Mouse (Mus musculus) cerebellum, postnatal 25 days (tissue): ENCODE results near the gene Ano4.
A peak's percentile ranks its signal among the peaks of the same experiment; 100 is the strongest.

ENCODE experiments used
- DNase-seq, 2 experiments: peaks; one replicate each; pipeline ENCODE4 v3.0.0; 2021; ENCODE audit warnings: mixed read lengths in 2 of 2

Ano4 gene

DNA sequence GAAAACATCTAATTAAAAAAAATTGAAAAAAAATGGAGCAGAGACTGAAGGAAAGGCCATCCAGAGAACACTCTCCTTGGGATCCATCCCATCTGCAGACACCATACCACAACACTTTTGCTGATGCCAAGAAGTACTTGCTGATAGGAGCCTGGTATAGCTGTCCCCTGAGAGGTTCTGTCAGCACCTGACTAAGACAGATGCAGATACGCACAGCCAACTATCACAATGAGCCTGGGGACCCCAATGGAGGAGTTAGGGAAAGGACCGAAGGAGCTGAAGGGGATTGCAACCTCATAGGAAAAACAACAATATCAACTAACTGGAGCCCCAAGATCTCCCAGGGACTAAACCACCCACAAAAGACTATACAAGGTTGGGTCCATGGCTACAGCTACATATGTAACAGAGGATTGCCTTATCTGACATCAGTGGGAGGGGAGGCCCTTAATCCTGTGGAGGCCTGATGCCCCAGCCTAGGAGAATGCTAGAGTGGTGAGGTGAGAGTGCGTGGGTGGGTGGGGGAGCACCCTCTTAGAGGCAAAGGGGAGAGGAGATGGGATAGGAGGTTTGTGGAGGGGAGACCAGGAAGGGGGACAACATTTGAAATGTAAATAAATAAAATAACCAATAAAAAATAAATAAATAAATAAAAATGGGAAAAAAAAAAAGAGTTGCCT lies 71.4 kb downstream of the Ano4 start:
- no peak for DNase-seq

DNA sequence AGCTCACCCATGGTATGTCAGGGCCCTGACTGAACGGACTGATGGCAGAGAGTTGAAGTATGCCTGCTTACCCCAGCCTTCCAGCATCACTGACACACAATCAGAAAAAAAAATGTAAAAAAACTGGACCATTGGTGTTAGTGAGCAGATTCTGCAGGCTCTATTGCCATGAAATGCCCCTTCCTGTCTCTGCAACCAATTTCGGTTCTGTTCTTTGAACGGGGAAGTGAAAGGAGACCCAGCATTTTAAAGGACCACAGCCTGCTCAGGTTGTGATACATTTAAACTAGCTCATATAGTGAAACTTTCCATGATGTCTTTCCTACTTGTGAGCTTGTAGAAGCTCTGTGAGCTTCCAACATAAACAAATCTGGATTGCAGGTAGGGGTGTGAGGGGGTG lies 77.2 kb downstream of the Ano4 start:
- no peak for DNase-seq

DNA sequence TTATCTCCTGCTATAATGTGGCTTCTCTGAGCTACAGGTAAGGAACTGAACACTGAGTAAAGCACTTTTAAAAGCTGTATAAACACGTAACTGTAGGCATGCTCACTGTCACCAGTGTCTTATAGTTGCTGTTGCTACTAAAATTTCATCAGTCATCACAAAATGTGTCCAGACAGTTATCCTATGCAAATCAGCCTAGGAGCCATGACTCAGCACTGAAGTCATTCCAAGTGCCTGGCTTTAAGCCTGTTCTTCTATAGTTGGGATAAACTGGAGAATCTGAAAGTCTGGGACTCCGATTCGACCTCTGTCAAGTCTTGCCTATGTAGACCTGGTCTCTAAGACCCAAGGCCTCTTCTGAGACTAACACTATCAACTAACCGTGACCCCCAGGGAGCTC lies 81.2 kb downstream of the Ano4 start:
- DNase-seq, result no peak

DNA sequence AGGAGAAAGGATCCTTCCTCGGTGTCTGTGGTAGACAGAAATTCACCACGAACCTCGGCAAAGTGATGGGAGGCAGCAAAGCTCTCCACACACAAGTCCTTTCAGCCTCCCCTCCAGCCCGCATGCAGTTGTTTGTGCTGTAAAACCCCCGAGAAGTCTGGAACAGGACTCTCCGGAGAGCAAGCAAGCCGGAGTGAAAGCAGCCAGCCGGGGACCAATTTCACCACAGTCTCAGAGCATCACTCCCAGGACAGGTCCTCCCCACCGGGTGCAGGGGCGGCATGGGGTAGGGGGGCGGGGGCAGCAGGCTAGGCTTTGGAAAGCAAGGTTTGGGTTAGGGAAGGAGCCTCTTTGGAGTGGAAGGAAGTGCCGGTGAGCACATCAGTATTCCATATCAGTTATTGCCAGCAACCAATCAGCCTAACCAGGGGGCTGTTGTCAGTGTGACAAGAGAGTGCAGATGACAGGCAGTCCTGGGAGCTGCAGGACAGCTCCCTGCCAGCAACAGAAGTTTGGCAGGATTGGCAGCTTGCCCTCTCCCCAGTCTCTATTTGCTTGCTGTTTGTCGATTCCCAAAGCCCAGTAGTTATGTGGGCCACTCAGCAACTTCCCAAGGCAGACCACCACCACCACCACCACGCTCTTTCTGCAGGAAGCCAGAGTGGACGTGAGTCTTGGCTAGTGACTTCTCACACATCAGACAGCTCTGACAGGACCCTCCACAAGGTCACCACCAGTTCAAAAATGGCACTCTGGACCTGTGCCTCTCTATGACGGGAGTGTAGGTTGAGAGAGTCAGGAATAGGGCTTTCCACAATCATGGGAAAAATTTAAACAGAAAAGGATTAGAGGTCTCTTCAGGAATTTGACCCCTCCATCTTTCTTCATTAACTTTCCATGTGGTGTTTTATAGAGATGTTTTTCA lies 86.8 kb downstream of the Ano4 start:
- peak; percentile 20 to 43 for DNase-seq

DNA sequence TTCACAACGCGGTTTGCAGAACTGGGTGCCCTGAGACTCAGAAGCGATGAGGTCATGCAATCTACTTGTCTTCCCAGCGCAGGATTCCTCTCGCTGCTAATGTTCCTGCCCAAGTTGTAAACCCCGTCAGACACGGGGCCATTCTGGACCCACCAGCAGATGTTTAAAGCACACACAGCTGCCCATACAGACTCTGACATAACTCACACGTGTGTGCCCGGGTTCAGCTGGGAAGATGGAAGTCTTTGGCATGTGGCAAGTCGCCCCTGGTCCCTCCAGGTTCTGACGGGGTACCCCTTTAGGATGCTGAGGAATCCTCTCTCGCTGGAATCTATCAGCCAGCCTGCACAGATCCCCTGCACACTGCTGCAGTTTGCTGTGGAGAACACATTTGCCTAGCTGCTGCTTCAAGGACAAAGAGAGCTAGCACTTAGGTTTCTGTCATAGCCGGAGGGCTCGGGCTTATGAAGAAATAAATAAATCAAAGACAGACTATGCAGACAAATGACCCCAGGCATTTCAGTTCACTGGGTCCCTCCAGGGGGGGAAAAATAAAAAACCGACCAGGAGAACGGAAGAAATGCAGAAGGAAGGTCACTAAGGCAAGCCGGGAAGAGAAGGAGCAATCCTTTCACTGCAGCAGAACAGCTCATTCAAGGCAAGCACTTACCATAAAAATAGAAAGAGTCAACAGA lies 87.7 kb downstream of the Ano4 start:
- DNase-seq, result peak; percentile 25 to 28

DNA sequence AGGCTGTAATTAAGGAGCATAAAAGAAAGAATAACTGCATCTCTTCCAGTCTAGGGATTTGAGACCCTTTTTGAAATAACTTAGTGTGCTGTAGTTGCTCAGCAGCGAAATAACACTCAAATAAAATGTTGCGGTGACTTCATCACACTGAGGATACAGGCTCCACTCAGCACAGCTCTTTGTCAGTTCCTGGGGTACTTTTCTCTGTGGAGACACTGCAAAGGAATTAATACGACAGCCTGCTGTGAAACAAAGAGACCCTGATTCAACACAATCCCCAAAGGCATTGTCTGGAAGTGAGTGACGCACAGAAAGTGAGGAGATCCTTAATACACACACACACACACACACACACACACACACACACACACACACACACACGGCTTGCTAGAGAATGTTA lies 89.8 kb downstream of the Ano4 start:
- no peak for DNase-seq

DNA sequence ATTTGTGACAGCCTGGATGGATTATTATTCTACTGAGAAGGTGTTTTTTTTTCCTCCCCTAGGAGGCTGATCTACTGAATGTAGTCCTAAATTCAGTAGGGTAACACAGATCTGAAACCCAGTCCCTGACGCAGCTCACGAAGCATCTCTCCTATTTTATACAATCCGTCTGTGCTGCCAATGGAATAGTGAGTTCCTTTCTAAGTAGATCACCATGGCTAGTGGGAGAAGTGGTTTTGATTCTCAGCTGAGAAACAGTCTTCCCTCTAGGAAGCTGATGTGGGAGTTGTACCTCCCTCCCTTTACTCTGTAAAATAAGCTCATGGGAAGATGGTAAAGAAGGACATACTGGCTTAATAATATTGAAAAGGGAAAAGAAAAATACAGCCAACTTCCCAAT lies 90.8 kb downstream of the Ano4 start:
- no peak for DNase-seq

DNA sequence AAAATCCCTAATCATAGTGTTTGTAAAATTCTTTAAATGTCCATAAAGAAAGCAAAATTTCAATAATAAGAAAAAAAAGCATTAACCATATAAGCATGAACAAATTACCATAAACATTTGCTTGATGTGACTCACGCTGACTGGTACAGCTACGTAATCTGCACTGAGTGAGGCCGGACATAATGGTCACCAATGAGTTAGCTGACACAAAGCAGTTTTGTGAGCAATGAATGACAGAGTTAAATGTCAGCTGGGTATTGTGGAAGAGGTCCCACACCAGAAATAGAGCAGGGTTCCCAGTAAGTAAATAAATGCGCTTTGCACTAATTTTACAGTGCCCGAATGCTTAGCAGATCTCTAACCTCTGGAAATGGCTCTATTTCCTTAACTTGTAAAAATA lies 91.9 kb downstream of the Ano4 start:
- no peak for DNase-seq

DNA sequence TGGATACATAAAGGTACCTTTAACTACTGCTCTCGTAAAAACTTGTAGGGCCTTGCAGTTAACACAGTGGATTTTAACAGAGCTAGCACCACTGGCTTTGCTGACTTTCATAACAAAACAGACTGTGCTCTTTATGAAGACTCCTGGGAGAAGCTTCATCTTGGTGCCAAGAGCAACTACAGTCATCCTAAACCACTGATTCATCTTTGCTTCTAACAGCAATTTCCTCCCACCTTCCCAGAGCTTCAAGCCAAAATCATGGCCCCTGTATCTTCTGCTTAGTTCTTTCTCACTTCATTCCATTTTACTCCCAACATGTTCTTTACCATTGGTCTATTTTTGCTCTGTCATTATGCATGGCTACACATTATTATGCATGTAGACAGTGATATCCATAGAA lies 100.8 kb downstream of the Ano4 start:
- no peak for DNase-seq

DNA sequence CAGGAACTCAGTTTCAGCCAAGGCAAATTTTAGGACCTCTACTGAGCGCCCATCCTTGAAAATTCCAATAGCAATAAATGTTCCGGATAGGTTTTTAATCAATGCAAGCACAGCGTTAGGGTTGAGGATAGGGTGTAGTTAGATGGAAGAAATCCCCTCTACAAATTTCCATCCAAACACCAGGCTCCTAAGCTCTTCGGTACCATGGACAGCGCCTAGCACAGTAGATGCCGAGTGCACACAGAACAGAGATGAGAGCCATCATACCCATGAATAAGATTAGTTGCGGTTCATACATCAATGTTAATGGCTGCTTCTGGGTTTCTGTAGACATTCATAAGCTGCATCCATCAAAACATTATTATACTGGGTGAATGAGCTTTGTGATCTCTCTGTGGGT lies 120.0 kb downstream of the Ano4 start:
- peak in 1 of 2 experiments; percentile 5 for DNase-seq

DNA sequence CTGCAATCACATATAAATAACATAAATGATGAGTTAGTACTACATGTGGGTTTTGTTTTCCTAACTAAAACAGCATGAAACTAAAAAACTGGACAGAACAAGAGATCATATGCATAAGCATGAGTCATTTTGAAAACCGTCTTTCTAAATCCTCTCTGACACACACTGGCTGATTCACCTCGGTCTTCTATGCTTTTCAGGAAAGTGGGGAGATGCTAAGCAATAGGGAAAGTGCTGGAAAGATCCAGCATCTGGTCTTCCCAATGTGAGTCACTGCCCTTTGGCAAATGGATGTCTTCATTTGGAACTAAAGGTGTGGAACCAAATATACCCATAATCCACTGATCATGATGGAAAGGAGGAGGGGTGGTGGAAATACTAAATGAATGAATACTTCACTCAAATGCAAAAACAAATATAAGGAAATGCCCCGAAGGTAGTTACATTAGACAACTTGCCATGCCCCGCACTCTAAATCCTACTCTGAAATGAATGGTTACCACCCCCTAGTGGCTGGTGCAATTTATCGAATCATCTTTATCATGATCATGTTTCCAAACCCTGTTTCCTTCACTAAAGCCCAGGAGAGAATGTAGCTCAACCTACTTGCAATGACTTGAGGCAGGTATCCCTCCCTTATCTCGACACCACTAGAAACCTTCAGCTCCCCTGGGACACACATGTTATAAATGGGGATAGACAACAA lies 122.1 kb downstream of the Ano4 start:
- DNase-seq, result no peak

DNA sequence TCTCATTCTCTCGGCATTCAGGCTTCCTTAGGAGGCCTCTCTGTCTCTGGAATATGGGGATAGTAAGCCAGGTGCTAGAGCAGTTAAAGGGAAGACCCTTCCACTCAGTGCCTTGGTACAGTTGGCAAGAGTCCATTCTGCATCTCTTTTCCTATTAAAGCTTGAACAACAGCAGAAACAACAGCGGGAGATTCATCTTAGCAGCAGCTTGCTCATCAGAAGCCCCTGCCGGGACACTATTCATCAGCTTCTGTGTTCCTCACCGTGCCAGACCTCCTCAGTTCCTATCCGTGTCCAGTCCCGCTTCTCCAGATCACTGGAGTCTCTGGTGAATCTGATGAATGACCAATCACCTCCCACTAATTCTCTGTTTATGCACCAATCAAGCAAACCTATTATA lies 128.5 kb downstream of the Ano4 start:
- DNase-seq, result peak in 1 of 2 experiments; percentile 7

DNA sequence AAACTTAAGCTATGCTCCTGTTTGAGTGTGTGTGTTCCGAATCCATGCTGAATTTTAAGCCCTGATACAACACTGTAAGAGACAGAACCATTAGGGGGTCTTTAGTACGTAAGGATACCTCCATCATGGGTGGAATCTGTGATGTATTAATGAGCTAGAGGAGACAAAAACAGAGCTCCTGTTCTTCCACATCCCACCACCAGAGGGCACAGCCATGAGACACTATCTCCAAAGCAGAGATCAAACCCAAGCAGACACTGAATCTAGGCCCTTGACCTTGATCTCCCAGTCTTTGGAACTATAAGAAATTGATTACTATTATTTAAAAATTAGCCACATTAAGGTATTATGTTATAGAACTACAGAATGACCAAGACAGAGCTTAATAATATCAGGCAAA lies 138.7 kb downstream of the Ano4 start:
- DNase-seq, result peak; percentile 15 to 58

DNA sequence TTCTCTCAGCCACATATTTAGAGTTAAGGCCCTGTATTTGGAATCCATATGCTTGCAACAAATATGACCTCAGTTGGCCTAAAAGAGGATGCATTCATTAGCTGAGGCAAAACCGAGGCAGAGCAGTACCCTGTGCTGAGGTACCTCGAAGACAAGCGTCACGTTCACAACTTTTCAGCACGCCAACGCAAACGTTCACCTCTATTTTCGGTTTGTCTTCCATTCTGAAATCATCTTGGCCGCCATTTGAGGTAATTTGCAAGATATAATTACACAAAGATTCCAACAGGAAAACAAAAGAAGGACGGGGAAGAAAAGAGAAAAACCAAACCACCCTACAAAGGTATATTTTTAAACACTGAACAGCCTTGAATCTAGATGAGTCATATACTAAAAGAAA lies 148.1 kb downstream of the Ano4 start:
- no peak for DNase-seq

DNA sequence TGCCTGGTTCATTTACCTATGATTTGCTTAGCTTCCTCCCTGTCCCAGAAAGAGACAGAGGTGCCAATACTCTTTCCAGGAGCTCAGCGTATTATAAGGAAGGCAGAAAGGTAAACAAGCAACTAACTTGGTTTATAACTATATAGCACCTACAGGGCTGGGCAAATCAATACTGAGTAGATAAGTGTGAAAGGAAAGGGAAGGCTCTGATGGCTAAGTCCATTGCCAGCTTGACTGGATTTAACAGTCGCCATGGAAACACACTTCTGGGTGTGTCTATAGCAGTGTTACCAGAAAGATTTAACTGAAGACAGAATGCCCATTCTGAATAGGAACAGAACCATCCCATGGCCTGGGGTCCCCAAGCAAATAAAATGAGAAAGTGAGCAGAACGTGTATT lies 149.5 kb downstream of the Ano4 start:
- DNase-seq, result no peak

DNA sequence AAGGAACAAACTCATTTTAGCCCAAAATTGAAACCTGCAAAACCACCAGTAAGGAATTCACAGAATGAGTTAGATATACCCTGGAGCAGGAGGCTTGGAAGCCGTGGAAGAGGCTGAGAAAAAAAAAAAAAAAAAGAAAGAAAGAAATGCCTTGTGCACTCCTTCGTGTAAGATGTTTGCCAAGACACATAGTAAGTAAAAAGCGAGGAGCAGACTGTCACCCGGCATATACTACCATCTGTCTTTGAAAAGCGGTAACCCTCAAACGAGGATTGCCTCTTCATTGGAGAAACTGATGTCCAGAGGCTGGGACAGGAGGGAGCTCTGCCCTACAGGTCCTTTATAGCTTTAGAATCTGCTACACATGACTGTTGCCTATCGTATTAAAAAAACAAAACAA lies 150.1 kb downstream of the Ano4 start:
- DNase-seq, result no peak

DNA sequence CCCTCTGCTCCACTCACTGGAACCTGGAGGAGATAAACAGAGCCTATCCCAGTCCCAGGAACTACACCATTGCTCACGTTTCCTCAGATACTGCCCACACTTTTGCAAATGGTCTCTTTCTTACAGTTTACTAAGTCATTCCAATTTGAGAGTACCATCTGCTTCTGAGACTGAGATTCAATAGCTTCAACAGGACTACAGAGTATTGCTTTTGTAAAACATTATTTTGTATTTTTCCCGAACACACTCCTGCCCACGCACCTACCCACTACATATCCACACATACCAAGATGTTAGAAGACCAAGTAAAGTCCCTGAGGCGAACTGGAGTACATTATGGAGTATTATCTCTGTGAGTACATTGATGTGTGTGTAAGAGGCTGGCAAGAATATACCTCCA lies 166.6 kb downstream of the Ano4 start:
- no peak for DNase-seq

DNA sequence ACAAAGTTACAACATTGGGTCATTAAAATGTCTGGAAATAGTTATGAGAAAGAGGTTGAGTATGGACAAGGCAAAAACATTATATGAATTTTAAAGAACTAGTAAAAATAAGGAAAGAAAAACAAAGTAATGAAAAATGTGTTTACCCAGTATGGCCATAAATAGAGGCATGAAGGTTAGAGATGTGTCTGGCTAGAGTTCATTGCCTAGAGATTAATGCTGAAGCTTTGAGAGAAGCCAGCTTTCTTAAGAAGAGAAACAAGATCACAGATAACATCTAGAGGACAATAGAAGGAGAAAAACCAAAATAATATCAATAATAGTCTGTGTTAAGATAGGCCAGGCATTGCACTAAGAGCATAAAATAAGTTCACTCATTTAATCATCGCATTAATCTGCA lies 180.0 kb downstream of the Ano4 start:
- DNase-seq, result no peak

DNA sequence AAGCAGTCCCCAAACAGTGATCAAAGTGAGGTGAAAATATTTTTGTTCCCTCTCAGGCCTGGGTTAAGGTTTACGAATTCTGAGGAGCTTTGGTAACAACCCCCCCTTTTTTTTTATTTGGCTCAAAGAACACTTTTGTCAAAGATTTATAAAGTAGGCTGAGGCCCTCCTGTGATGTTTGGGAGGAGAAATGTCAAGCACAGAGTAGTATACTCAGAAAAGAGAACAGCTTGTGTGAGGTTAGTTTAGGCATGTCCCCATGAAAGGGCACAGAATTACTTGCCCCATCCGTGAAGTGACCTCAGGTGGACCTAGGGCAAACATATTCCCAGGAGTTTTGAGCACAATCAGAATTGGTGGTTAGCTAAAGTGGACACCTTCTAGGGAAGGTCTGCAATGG lies 189.1 kb downstream of the Ano4 start:
- DNase-seq, result no peak

DNA sequence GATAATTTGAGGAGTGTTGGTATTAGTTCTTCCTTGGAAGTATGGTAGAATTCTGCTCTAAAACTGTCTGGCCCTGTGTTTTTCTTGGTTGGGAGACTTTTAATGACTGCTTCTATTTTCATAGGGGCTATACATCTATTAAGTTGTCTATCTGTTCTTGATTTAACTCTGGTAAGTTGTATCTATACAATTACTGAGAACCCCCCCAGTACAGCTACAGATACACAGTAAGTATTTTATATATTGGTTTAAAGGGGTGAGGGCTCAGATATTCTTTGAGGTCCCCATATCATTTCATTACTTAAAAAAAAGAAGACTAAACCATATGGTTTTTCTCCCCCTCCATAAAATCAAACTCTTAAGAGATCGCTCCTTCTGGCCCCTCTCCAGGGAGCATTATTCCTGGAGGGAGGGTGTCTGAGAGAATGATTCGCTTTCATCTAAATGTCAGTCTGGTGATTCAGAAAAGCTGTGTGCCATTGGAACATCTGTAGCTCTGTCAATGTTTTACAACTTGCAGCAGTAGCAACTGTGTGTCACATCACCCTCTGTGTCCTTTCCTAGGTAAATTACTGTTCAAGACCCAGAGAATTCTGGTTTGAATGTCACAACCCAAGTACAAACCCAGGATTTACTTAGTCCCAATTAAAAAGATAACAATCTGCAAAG lies 189.6 kb downstream of the Ano4 start:
- DNase-seq, result no peak

DNA sequence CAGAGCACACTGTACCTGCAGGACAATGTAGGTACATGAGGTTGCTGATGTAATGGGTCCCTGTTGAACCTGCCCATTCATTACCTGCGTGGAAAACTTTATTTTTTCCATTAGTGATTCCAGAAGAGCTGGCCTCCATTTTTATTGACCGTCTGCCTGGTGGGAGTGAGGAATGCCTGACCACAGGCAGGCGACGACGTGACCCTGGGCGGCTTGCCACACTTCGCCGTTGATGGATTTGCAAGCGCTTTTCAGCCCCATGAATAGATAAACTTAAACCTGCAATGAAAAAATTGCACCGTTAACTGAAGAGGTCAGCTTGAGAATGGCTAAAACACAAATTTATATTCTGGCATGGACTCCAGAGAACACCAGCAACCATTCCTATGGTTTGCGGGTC lies 195.4 kb downstream of the Ano4 start:
- DNase-seq, result no peak

DNA sequence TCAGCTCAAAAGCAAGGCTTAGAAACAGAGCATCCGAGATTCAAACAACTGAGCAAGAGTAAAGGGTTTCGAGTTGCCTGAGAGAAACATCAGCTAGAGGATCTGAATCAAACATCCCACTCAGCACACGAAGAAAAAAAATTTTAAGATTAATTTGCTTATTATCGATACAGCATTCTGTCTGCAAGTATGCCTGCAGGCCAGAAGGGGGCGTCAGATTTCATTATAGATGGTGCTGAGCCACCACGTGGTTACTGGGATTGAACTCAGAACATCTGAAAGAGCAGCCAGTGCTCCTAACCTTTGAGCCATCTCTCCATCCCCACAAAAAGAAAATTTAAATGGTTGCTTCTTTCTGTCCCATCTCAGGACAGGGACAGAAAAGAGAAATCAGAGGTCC lies 223.2 kb downstream of the Ano4 start:
- DNase-seq, result no peak

DNA sequence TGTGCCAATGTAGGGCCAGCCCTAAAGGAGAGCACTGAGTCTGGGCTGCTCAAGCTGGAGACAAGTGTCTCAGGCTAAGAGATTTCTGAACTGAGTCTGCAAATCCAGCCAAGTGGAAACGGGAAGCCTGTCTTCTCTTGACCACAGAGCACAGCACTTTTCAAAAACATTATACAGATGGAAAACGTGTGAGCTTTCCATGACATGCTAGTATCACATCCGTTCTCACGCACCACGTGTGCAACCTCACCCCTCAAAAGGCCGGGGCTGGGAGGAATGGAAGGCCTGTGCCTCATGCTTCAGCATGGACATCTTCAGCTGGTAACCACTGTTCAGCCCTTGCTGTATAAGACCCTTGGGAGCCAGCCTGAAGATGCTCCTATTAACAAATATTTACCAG lies 230.2 kb downstream of the Ano4 start:
- DNase-seq, result no peak
